Mouse (Mus musculus) E14TG2a.4 (cell line): ENCODE data around the gene Fam189b.

ENCODE experiments used
- H3K27me3 ChIP-seq: 2 replicates; pipeline ENCODE4 v1.6.1; 2014; ENCODE audit warnings: low read length, control low read depth; ENCODE audit not compliant: insufficient read depth
- H3K36me3 ChIP-seq: 2 replicates; pipeline ENCODE4 v1.6.1; 2014; ENCODE audit warnings: low read length, control low read depth; ENCODE audit not compliant: insufficient read depth
- H3K4me1 ChIP-seq: replicated peaks from 2 replicates; pipeline ENCODE4 v1.6.1; 2014; ENCODE audit warnings: low read depth, low read length, control low read depth
- H3K4me3 ChIP-seq: replicated peaks from 2 replicates; pipeline ENCODE4 v1.5.1; 2014; ENCODE audit warnings: mild to moderate bottlenecking, low read length
- H3K9me3 ChIP-seq: 2 replicates; pipeline ENCODE4 v1.6.1; 2014; ENCODE audit warnings: low read length, control low read depth
- CTCF ChIP-seq: conservative IDR thresholded peaks from 2 replicates; pipeline ENCODE4 v1.5.1; 2014; ENCODE audit warnings: low read length
- NANOG ChIP-seq: IDR thresholded peaks from 2 replicates; pipeline ENCODE4 v1.6.1; 2014; ENCODE audit warnings: borderline replicate concordance, low read length, mixed read lengths
- POU5F1 ChIP-seq: IDR thresholded peaks from 2 replicates; pipeline ENCODE4 v1.6.1; 2014; ENCODE audit warnings: low read length, borderline replicate concordance

Gene Fam189b

DNA sequence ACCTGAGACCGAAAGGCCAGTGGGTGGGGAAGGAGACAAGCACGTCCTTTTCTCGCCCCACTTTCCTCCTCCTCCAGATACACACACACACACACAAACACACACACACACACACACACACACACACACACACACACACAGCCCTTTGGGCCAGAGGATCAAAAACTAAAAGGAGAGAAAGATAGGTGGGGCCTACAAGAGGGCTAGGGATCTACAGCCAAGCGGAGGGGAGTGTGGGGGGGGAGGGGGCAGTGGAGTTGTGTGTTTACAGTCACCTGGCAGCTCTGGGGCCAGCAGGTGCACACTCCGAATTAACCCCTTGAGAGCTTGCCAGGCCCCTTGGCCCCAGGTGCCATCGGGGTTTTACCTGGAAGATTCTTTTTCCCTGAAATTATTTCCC is 49.7 kb downstream of the Fam189b start:
- Histone ChIP-seq H3K27me3 (peaks cover 51% of the 10 kb centered on the region), H3K36me3 (no peaks in the 10 kb centered on the region), H3K9me3 (no peaks in the 10 kb centered on the region), H3K4me3 (no peak overlapping the region), H3K4me1 (peaks cover 83% of the 10 kb centered on the region)
- no peak for TF ChIP-seq NANOG

GRCm38 (mm10) chr3:89233562-89234110 is 50.7 kb downstream of the Fam189b start:
- no peak for TF ChIP-seq POU5F1
- TF ChIP-seq NANOG: no peak
- TF ChIP-seq CTCF: no peak
- Histone ChIP-seq H3K9me3 (no peaks in the 10 kb centered on the region), H3K4me1 (peaks cover 87% of the 10 kb centered on the region), H3K4me3 (no peak overlapping the region), H3K27me3 (peaks cover 61% of the 10 kb centered on the region), H3K36me3 (no peaks in the 10 kb centered on the region)

DNA sequence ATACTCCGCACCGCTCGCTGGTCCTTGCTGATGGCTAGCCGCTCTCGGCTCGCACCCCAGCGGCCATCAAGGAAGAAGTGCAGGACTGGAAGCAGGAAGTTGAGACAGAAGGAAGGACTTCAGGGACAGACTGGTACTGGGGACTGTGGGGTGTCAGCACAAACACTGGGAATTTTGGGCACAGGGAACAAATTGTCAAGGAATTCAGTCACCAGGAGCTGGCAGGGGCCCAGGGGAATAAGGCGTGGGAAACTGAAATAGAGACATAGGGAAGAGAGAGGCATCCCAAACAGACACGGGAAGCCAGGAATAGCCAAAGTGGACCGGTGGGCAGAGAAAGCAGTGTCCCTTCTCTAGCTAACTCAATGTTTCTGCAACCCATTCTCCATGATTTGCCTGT is 53.6 kb downstream of the Fam189b start:
- no peak for TF ChIP-seq CTCF
- TF ChIP-seq POU5F1: no peak
- TF ChIP-seq NANOG: no peak

DNA sequence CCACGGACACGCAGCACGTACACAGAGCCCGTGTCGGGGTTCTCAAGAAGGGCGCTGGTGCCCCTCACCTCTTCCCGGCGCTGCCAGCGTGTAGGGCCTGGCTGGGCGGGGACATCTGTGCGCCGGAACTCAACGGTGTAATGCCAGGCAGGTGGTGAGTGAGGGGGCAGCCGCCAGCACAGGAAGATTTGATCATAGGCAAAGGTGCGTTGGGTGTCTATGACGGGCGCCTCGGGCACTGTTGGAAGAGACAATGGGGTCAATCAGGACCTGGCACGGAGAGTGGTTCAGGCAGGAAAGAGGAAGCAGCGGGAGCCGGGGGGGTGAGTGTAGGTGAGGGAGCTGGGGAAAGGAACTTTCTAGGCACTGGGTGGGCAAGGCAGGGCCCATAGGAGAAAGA is 54.7 kb downstream of the Fam189b start:
- Histone ChIP-seq H3K4me3 (peak overlapping the region; percentile 60), H3K4me1 (peaks cover 62% of the 10 kb centered on the region), H3K27me3 (peaks cover 66% of the 10 kb centered on the region), H3K36me3 (no peaks in the 10 kb centered on the region; the same call in 1 of the 2 replicates), H3K9me3 (no peaks in the 10 kb centered on the region)
- TF ChIP-seq CTCF: no peak
- TF ChIP-seq NANOG: no peak
- TF ChIP-seq POU5F1: no peak

More for the DNA sequence above, 53.6 kb downstream of the Fam189b start:
- no peaks in the 10 kb centered on the region for H3K9me3 ChIP-seq
- H3K27me3 ChIP-seq: peaks cover 64% of the 10 kb centered on the region
- H3K36me3 ChIP-seq: no peaks in the 10 kb centered on the region
- H3K4me3 ChIP-seq: peak overlapping the region; percentile 20; the same call in 1 of the 2 replicates
- peaks cover 73% of the 10 kb centered on the region for H3K4me1 ChIP-seq

DNA sequence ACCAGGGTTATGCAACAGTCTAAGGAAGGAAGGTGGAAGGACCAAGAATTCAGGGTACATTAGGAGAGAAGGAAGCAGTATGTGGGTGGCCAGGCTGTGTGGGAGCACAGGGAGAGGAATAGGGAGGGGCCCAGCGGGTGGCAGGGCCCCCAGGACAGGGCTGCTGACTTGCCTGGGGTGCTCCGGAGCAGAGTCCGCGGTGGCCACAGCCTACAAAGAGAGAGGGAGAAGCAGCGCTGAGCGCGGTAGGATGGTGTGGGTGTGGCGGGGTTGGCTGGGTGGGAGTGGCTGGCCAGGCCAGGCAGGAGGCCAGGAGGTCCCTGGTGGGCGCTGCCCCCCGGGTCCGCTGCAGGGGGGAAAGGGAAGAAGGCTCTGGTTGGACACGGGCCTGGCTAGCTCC is 55.6 kb downstream of the Fam189b start:
- Histone ChIP-seq H3K4me1 (peaks cover 58% of the 10 kb centered on the region), H3K27me3 (peaks cover 66% of the 10 kb centered on the region), H3K4me3 (peak overlapping the region; percentile 60), H3K9me3 (no peaks in the 10 kb centered on the region), H3K36me3 (no peaks in the 10 kb centered on the region; the same call in 1 of the 2 replicates)
- TF ChIP-seq NANOG (no peak), POU5F1 (no peak), CTCF (no peak)
